Mouse (Mus musculus) hindbrain, embryonic 12.5 days (tissue): ENCODE data around the gene Mis18a. TPM values are rescaled to one million over a fixed set of nuclear protein-coding genes. Genes with fewer than 3 reads are reported as not detected.

Experiments used
- ATAC-seq: fragments of 200-750 bp; cut with Nextera tagmentation; 2 replicates; pipeline ENCODE4 v1.8.0; 2017; ENCODE audit warnings: moderate TSS enrichment; ENCODE audit not compliant: low FRiP score
- H3K27ac ChIP-seq: fragments of 300-500 bp; sonication (generic); 2 replicates; pipeline ENCODE4 v1.5.1; 2016; ENCODE audit warnings: mild to moderate bottlenecking
- H3K27me3 ChIP-seq: fragments of 300-500 bp; sonication (generic); 2 replicates; pipeline ENCODE4 v1.6.1; 2016; ENCODE audit warnings: mild to moderate bottlenecking
- H3K36me3 ChIP-seq: fragments of 300-500 bp; sonication (generic); 2 replicates; pipeline ENCODE4 v1.6.1; 2016; ENCODE audit warnings: mild to moderate bottlenecking
- H3K4me1 ChIP-seq: fragments of 300-500 bp; sonication (generic); 2 replicates; pipeline ENCODE4 v1.6.1; 2016
- H3K4me2 ChIP-seq: fragments of 300-500 bp; sonication (generic); replicated peaks from 2 replicates; pipeline ENCODE4 v1.6.1; 2016; ENCODE audit warnings: mild to moderate bottlenecking
- H3K4me3 ChIP-seq: fragments of 300-500 bp; sonication (generic); 2 replicates; pipeline ENCODE4 v1.5.1; 2016; ENCODE audit warnings: mild to moderate bottlenecking
- H3K9ac ChIP-seq: fragments of 300-500 bp; sonication (generic); 2 replicates; pipeline ENCODE4 v1.6.1; 2016; ENCODE audit warnings: mild to moderate bottlenecking, moderate library complexity
- H3K9me3 ChIP-seq: fragments of 300-500 bp; sonication (generic); replicated peaks from 2 replicates; pipeline ENCODE4 v1.6.1; 2016; ENCODE audit warnings: mild to moderate bottlenecking
- WGBS: fragments of 180-500 bp; shearing (Covaris S2); methylation state at CpG from one replicate; pipeline ENCODE4 v1.1.7; 2016; 5-methylcytosine and 5-hydroxymethylcytosine counted together
- polyA plus RNA-seq: library from polyadenylated mRNA; unstranded; fragments of >200 nt; fragmentation: Nextera tagmentation; extraction: Ambion mirVana; gene quantifications from 2 replicates; pipeline ENCODE4 v1.2.1, GENCODE M21; 2016

Mis18a gene
- 48.5 and 49.5 TPM in 2 replicates for polyA plus RNA-seq

DNA sequence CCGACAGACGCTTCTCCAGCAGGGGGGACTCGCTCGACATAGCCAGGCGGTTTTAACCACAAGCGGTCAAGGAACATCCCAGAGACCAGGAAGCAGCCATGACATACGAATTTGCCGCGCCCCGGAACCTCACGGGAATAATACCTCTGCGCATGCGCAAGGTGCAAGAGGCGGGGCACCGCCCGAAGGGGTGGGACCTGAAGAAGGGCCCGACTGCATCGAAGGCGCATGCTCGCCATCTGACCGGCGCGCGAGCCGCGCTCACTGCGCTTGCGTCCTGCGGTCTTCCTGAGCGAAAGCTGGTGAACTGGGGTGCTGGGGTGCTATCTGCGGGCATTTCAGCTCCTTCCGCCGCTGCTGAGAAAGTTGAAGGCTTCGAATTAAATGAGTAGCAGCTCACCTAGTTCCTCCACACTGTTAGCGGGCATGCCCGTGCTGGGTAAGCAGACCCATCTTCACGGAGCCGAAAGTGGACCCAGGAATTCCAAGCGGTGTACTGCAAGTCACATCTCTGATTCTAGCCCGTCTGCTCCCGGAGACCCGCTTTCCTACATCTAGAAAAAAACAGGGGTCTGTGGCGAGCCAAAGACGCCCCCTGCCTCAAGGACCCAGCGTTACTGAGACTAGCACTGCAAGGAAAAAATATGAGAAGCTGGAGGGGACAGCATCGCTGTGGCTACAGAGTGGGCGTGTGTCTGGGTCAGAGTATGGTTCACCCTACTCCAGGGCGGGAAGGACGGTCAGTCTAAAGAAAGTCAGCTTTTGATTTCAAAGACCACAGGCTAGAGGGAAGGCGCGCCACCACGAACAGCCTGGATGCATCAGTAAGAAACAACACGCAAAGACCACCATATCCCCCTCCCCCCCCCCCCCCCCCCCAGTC, at the start of gene Mis18a:
Gene Mis18a (minus strand): TSS at position 172 of the 883 bp plus-strand sequence.
- peak within 1 kb of the TSS; percentile 68 for H3K9ac ChIP-seq
- 1% methylated on average over 53 of the region's 53 CpGs for WGBS
- peak within 1 kb of the TSS; percentile 97 for H3K4me2 ChIP-seq
- peak; percentile 97 for ATAC-seq
- H3K27me3 ChIP-seq: no peaks in the 10 kb centered on the region
- H3K36me3 ChIP-seq: peaks cover 10% of the 10 kb centered on the region
- H3K4me3 ChIP-seq: peak within 1 kb of the TSS; percentile 61
- H3K9me3 ChIP-seq: no peaks in the 10 kb centered on the region
- peak within 1 kb of the TSS; percentile 81 for H3K27ac ChIP-seq
- peaks cover 10% of the 10 kb centered on the region for H3K4me1 ChIP-seq

GRCm38 (mm10) chr16:90775946-90776520, 48.8 kb upstream of the Mis18a start:
- no peak overlapping the region for H3K4me2 ChIP-seq
- no peaks in the 10 kb centered on the region for H3K27me3 ChIP-seq
- ATAC-seq: no peak
- H3K9me3 ChIP-seq: no peaks in the 10 kb centered on the region
- H3K36me3 ChIP-seq: peaks cover 94% of the 10 kb centered on the region
- no peak overlapping the region for H3K9ac ChIP-seq
- H3K4me1 ChIP-seq: no peaks in the 10 kb centered on the region
- WGBS: 83% methylated on average over 10 of the region's 10 CpGs
- no peak overlapping the region for H3K4me3 ChIP-seq
- H3K27ac ChIP-seq: no peak overlapping the region

GRCm38 (mm10) chr16:90774646-90775045, 47.4 kb upstream of the Mis18a start:
- H3K9me3 ChIP-seq: no peaks in the 10 kb centered on the region
- H3K27ac ChIP-seq: no peak overlapping the region
- H3K4me2 ChIP-seq: no peak overlapping the region
- peaks cover 93% of the 10 kb centered on the region for H3K36me3 ChIP-seq
- no peak overlapping the region for H3K4me3 ChIP-seq
- WGBS: 85% methylated on average over 6 of the region's 6 CpGs
- no peaks in the 10 kb centered on the region for H3K4me1 ChIP-seq
- no peaks in the 10 kb centered on the region for H3K27me3 ChIP-seq
- H3K9ac ChIP-seq: no peak overlapping the region
- no peak for ATAC-seq

GRCm38 (mm10) chr16:90774216-90774615, 47.0 kb upstream of the Mis18a start:
- WGBS: 96% methylated on average over 12 of the region's 12 CpGs
- ATAC-seq: no peak
- H3K27ac ChIP-seq: no peak overlapping the region
- no peak overlapping the region for H3K9ac ChIP-seq
- H3K36me3 ChIP-seq: peaks cover 93% of the 10 kb centered on the region
- no peaks in the 10 kb centered on the region for H3K4me1 ChIP-seq
- H3K9me3 ChIP-seq: no peaks in the 10 kb centered on the region
- H3K27me3 ChIP-seq: no peaks in the 10 kb centered on the region
- no peak overlapping the region for H3K4me2 ChIP-seq
- H3K4me3 ChIP-seq: no peak overlapping the region

GRCm38 (mm10) chr16:90766919-90767454, 39.8 kb upstream of the Mis18a start:
- no peak overlapping the region for H3K9ac ChIP-seq
- 95% methylated on average over 15 of the region's 15 CpGs for WGBS
- H3K4me2 ChIP-seq: no peak overlapping the region
- H3K9me3 ChIP-seq: no peaks in the 10 kb centered on the region
- H3K27ac ChIP-seq: no peak overlapping the region
- no peaks in the 10 kb centered on the region for H3K27me3 ChIP-seq
- H3K4me3 ChIP-seq: no peak overlapping the region
- no peak for ATAC-seq
- no peaks in the 10 kb centered on the region for H3K4me1 ChIP-seq
- H3K36me3 ChIP-seq: peaks cover 86% of the 10 kb centered on the region

DNA sequence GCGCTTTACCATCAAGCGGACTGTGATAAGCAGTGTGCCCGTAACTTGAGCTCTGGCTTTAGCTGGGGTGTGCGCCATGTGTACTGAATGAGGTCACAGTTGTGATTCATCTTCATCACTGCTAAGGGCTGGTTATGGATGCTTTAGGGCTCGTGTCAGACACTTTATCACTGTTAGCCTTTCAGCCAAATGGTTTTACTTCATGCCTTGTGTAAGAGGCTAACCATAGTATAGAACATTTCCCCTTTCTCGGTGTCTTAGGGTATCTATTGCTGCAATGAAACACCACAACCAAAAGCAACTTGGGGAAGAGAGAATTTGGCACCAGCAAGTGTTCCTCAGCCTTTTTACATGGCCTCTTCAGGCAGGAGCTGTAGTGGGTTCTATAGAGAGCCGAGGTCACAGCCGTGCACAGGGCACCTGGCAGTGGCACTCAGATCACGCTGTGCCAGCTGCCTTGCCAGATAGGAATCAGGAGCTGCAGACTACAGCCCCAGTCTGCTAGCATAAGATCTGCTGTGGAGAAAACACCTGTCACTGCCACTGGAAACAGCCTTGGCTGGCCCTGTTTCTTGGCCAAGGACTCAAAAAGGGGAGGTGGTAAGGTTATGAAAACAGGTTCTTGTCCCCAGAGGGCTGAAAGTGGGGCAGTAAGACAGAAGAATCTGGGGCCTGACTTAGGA, 38.1 kb upstream of the Mis18a start:
- no peak overlapping the region for H3K27ac ChIP-seq
- no peaks in the 10 kb centered on the region for H3K27me3 ChIP-seq
- 91% methylated on average over 9 of the region's 9 CpGs for WGBS

GRCm38 (mm10) chr16:90760515-90760914, 33.3 kb upstream of the Mis18a start:
- 77% methylated on average over 4 of the region's 4 CpGs for WGBS
- no peak for ATAC-seq

More for the DNA sequence above, 38.1 kb upstream of the Mis18a start:
- no peak overlapping the region for H3K9ac ChIP-seq
- H3K9me3 ChIP-seq: no peaks in the 10 kb centered on the region
- no peak for ATAC-seq
- no peak overlapping the region for H3K4me3 ChIP-seq
- H3K4me2 ChIP-seq: no peak overlapping the region
- H3K4me1 ChIP-seq: 0 out of 2 replicates have a peak, but pooled peaks cover 3% of the 10 kb centered on the region
- H3K36me3 ChIP-seq: peaks cover 86% of the 10 kb centered on the region

DNA sequence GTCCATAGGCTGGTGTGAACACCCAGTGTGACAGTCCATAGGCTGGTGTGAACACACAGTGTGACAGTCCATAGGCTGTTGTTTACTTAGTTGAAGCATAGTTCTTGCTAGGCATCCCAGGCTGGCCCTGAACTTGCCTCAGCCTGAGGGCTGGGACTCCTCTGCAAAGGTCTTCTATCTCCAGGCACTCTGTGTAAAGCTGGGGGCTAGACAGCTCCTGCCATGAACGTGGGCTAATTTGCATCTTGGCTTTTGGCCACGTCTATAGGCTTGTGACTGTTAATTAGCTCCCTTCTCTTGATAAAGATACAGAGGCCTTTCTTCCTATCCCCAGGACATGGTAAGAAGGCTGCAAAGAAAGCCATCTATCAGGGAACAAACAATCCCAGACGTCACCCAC, 32.1 kb upstream of the Mis18a start:
- Histone ChIP-seq H3K4me1 (0 out of 2 replicates have a peak, but pooled peaks cover 3% of the 10 kb centered on the region), H3K4me2 (no peak overlapping the region), H3K9me3 (no peaks in the 10 kb centered on the region), H3K27me3 (no peaks in the 10 kb centered on the region), H3K27ac (0 out of 2 replicates have a peak overlapping the region, but pooled peaks have one; percentile 5), H3K36me3 (peaks cover 83% of the 10 kb centered on the region), H3K9ac (no peak overlapping the region), H3K4me3 (no peak overlapping the region)
- WGBS: 45% methylated on average over 3 of the region's 3 CpGs
- peak; percentile 54; the same call in 1 of the 2 replicates for ATAC-seq

More at GRCm38 (mm10) chr16:90760515-90760914, 33.3 kb upstream of the Mis18a start:
- H3K4me3 ChIP-seq: no peak overlapping the region
- H3K4me1 ChIP-seq: 0 out of 2 replicates have a peak, but pooled peaks cover 3% of the 10 kb centered on the region
- no peak overlapping the region for H3K9ac ChIP-seq
- H3K36me3 ChIP-seq: peaks cover 80% of the 10 kb centered on the region
- H3K9me3 ChIP-seq: no peaks in the 10 kb centered on the region
- no peaks in the 10 kb centered on the region for H3K27me3 ChIP-seq
- H3K27ac ChIP-seq: no peak overlapping the region
- no peak overlapping the region for H3K4me2 ChIP-seq

GRCm38 (mm10) chr16:90753386-90753941, 26.3 kb upstream of the Mis18a start:
- Histone ChIP-seq H3K27me3 (no peaks in the 10 kb centered on the region), H3K9ac (no peak overlapping the region), H3K4me1 (0 out of 2 replicates have a peak, but pooled peaks cover 2% of the 10 kb centered on the region), H3K27ac (no peak overlapping the region), H3K4me3 (no peak overlapping the region), H3K36me3 (peaks cover 69% of the 10 kb centered on the region), H3K4me2 (no peak overlapping the region), H3K9me3 (no peaks in the 10 kb centered on the region)
- 93% methylated on average over 13 of the region's 13 CpGs for WGBS
- ATAC-seq: no peak

DNA sequence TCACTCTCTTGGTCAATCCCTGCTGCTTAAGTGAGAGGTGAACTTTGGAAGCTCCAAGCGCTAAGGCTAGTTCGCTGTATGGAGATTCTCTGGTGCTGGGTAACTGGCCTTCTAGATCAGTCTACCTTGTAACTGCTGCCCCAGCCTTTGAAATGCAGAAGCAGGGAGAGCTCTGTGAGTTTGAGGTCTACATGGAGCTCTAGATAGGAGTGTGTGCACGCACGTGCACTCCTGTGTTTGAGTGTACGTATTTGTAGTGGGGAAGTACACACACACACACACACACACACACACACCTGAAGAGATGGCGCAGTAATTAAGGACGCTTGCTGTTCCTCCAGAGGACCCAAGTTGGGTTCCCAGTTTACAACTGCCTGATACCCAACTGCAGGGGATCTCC, 21.0 kb upstream of the Mis18a start:
- ATAC-seq: no peak
- 98% methylated on average over 7 of the region's 7 CpGs for WGBS
- 0 out of 2 replicates have a peak, but pooled peaks cover 2% of the 10 kb centered on the region for H3K4me1 ChIP-seq

GRCm38 (mm10) chr16:90747143-90747542, 19.9 kb upstream of the Mis18a start:
- Histone ChIP-seq H3K36me3 (peaks cover 16% of the 10 kb centered on the region; the same call in 1 of the 2 replicates), H3K9ac (no peak overlapping the region), H3K27me3 (no peaks in the 10 kb centered on the region; the same call in 1 of the 2 replicates), H3K9me3 (no peaks in the 10 kb centered on the region), H3K4me1 (peaks cover 6% of the 10 kb centered on the region), H3K4me3 (no peak overlapping the region), H3K4me2 (no peak overlapping the region), H3K27ac (no peak overlapping the region)
- no peak for ATAC-seq
- WGBS: 89% methylated on average over 6 of the region's 6 CpGs

More for the DNA sequence above, 21.0 kb upstream of the Mis18a start:
- no peak overlapping the region for H3K9ac ChIP-seq
- no peak overlapping the region for H3K27ac ChIP-seq
- H3K4me2 ChIP-seq: no peak overlapping the region
- H3K27me3 ChIP-seq: no peaks in the 10 kb centered on the region; the same call in 1 of the 2 replicates
- H3K4me3 ChIP-seq: no peak overlapping the region
- H3K9me3 ChIP-seq: no peaks in the 10 kb centered on the region
- peaks cover 26% of the 10 kb centered on the region for H3K36me3 ChIP-seq
